Mouse (Mus musculus) CH12.LX (cell line): Measurements from ENCODE around the gene Ctsh. TPM values are rescaled to one million over a fixed set of nuclear protein-coding genes. Genes with fewer than 3 reads are reported as not detected.

Source experiments
- DNase-seq: peaks from one replicate; pipeline ENCODE4 v3.0.0-alpha.2; 2013; ENCODE audit errors: extremely low read depth
- H3K27ac ChIP-seq: 2 replicates; pipeline ENCODE4 v1.5.1; 2012; ENCODE audit warnings: low read depth, mild to moderate bottlenecking, control low read depth, moderate library complexity; ENCODE audit not compliant: insufficient read depth
- H3K27me3 ChIP-seq: replicated peaks from 2 replicates; pipeline ENCODE3; 2012; ENCODE audit warnings: inconsistent platforms
- H3K36me3 ChIP-seq, 2 experiments: replicated peaks in 1 of 2; 2 replicates each; pipeline versions ENCODE3 to v1.6.1; 2012; ENCODE audit warnings: inconsistent platforms in 1 of 2, low read length in 1 of 2, mild to moderate bottlenecking in 1 of 2, mixed read lengths in 1 of 2, moderate library complexity in 1 of 2; ENCODE audit not compliant: control insufficient read depth in 1 of 2, insufficient read depth in 1 of 2
- H3K4me1 ChIP-seq, 2 experiments: 2 replicates each; pipeline ENCODE4 v1.6.1; 2012; ENCODE audit warnings: inconsistent platforms in 1 of 2, moderate library complexity in 1 of 2; ENCODE audit not compliant: insufficient read depth in 2 of 2, control insufficient read depth in 1 of 2
- H3K4me2 ChIP-seq: 2 replicates; pipeline ENCODE4 v1.6.1; 2012; ENCODE audit warnings: low read depth, mild to moderate bottlenecking, control low read depth; ENCODE audit not compliant: poor library complexity, insufficient read depth, severe bottlenecking
- H3K4me3 ChIP-seq, 3 experiments: fragments of 150-350 bp in 1 of 3; sonication (generic) in 1 of 3; replicated peaks in 1 of 3; 2 replicates each; pipeline versions ENCODE3 to v1.5.1; 2011 to 2012; ENCODE audit warnings: low read depth in 2 of 3, low read length in 2 of 3, mild to moderate bottlenecking in 2 of 3, moderate library complexity in 2 of 3, control low read depth in 1 of 3, improper control_type of control experiment in 1 of 3, inconsistent platforms in 1 of 3, mixed read lengths in 1 of 3; ENCODE audit not compliant: poor library complexity in 1 of 3
- H3K79me2 ChIP-seq: replicated peaks from 2 replicates; pipeline ENCODE4 v1.6.1; 2012; ENCODE audit warnings: mild to moderate bottlenecking, moderate library complexity; ENCODE audit not compliant: control insufficient read depth, poor library complexity, insufficient read depth, severe bottlenecking; ENCODE audit errors: extremely low read depth
- H3K9ac ChIP-seq: 2 replicates; pipeline ENCODE4 v1.6.1; 2012; ENCODE audit warnings: low read depth, mild to moderate bottlenecking, control low read depth, moderate library complexity; ENCODE audit not compliant: insufficient read depth
- H3K9me3 ChIP-seq: replicated peaks from 2 replicates; pipeline ENCODE3; 2012; ENCODE audit warnings: low read length, inconsistent platforms, mixed read lengths
- CHD2 ChIP-seq: IDR thresholded peaks from 2 replicates; pipeline ENCODE4 v1.6.1; 2011; ENCODE audit warnings: low read length, improper control_type of control experiment
- KAT2A ChIP-seq: IDR thresholded peaks from 2 replicates; pipeline ENCODE4 v1.6.1; 2012; ENCODE audit warnings: low read length, improper control_type of control experiment, inconsistent platforms; ENCODE audit not compliant: insufficient replicate concordance
- MAFK ChIP-seq: IDR thresholded peaks from 2 replicates; pipeline ENCODE4 v1.6.1; 2011; ENCODE audit warnings: low read length, improper control_type of control experiment; ENCODE audit not compliant: insufficient replicate concordance
- MAX ChIP-seq: IDR thresholded peaks from 2 replicates; pipeline ENCODE4 v1.6.1; 2011; ENCODE audit warnings: low read length, improper control_type of control experiment
- MYC ChIP-seq: IDR thresholded peaks from 2 replicates; pipeline ENCODE4 v1.6.1; 2011; ENCODE audit warnings: low read depth, mild to moderate bottlenecking, improper control_type of control experiment, low read length
- NRF1 ChIP-seq: IDR thresholded peaks from 2 replicates; pipeline ENCODE4 v1.6.1; 2014; ENCODE audit warnings: low read depth, mild to moderate bottlenecking, inconsistent platforms, low read length, improper control_type of control experiment, moderate library complexity
- SIN3A ChIP-seq: IDR thresholded peaks from 2 replicates; pipeline ENCODE4 v1.6.1; 2012; ENCODE audit warnings: low read length, improper control_type of control experiment, inconsistent platforms
- TBP ChIP-seq: conservative IDR thresholded peaks from 2 replicates; pipeline ENCODE4 v1.6.1; 2011; ENCODE audit warnings: low read depth, low read length, improper control_type of control experiment
- USF1 ChIP-seq: IDR thresholded peaks from 2 replicates; pipeline ENCODE4 v1.6.1; 2014; ENCODE audit warnings: low read depth, mild to moderate bottlenecking, inconsistent platforms, low read length, improper control_type of control experiment
- USF2 ChIP-seq: conservative IDR thresholded peaks from 2 replicates; pipeline ENCODE4 v1.6.1; 2011; ENCODE audit warnings: low read depth, low read length, improper control_type of control experiment
- dilution Hi-C: fragments of 300-500 bp; cut with MboI; formaldehyde crosslinking; loops from 2 replicates; pipeline ENCODE4 v1.14.3; 2020; ENCODE audit warnings: low sequenced_read_pairs; ENCODE audit not compliant: extremely low pct_unique_long_range_greater_than_20kb, extremely low pct_ligation_motif_present
- in situ Hi-C: fragments of 300-500 bp; cut with MboI; formaldehyde crosslinking; loops from 3 replicates; pipeline ENCODE4 v1.14.3; 2019; ENCODE audit warnings: low sequenced_read_pairs, low pct_ligation_motif_present, low pct_unique_long_range_greater_than_20kb, mixed read lengths
- polyA plus RNA-seq: library from polyadenylated mRNA; unstranded; fragments of >175 nt; gene quantifications from 2 replicates; pipeline ENCODE4 v1.2.1, GENCODE M21; 2012; ENCODE audit warnings: low read depth; ENCODE audit not compliant: insufficient read length
- total RNA-seq, 2 experiments: library from RNA; depleted of rRNA; stranded (reverse); fragments of 300-350 nt in 1 of 2; fragments of >200 nt in 1 of 2; gene quantifications; 2 replicates each; pipeline ENCODE4 v1.2.3; 2012 to 2014

Ctsh gene
- total and polyA plus RNA-seq, 3 experiments = 133 to 316 (median 256) TPM

GRCm38 (mm10) chr9:90082992-90083391 is 29.0 kb downstream of the Ctsh start:
- H3K9me3 ChIP-seq = no peaks in the 10 kb centered on the region
- H3K9ac ChIP-seq = no peak overlapping the region
- dilution Hi-C loops (no loop called here), in situ Hi-C loops (no loop called here)
- TF ChIP-seq NRF1 = no peak
- H3K27ac ChIP-seq = no peak overlapping the region
- H3K36me3 ChIP-seq = peaks cover 1 to 17% of the 10 kb centered on the region in 2 experiments
- H3K4me1 ChIP-seq = peaks cover 0 to 9% of the 10 kb centered on the region in 2 experiments; a peak in 2 of 4 replicates
- no peaks in the 10 kb centered on the region for H3K27me3 ChIP-seq
- no peak for DNase-seq
- H3K4me3 ChIP-seq = no peak overlapping the region
- no peaks in the 10 kb centered on the region for H3K79me2 ChIP-seq
- no peak overlapping the region for H3K4me2 ChIP-seq

GRCm38 (mm10) chr9:90084152-90084551 is 30.2 kb downstream of the Ctsh start:
- Histone ChIP-seq H3K4me2 (no peak overlapping the region), H3K4me1 (peaks cover 0 to 8% of the 10 kb centered on the region in 2 experiments; a peak in 2 of 4 replicates), H3K36me3 (peaks cover 3 to 27% of the 10 kb centered on the region in 2 experiments), H3K79me2 (0 out of 2 replicates have a peak, but pooled peaks cover 2% of the 10 kb centered on the region), H3K27me3 (no peaks in the 10 kb centered on the region), H3K9ac (no peak overlapping the region), H3K9me3 (no peaks in the 10 kb centered on the region), H3K27ac (no peak overlapping the region)
- dilution Hi-C loops (no loop called here), in situ Hi-C loops (no loop called here)
- TF ChIP-seq MYC (no peak), CHD2 (no peak)
- TF ChIP-seq, all 38 proteins: peak for 0
- H3K4me3 ChIP-seq = no peak overlapping the region
- DNase-seq = no peak

DNA sequence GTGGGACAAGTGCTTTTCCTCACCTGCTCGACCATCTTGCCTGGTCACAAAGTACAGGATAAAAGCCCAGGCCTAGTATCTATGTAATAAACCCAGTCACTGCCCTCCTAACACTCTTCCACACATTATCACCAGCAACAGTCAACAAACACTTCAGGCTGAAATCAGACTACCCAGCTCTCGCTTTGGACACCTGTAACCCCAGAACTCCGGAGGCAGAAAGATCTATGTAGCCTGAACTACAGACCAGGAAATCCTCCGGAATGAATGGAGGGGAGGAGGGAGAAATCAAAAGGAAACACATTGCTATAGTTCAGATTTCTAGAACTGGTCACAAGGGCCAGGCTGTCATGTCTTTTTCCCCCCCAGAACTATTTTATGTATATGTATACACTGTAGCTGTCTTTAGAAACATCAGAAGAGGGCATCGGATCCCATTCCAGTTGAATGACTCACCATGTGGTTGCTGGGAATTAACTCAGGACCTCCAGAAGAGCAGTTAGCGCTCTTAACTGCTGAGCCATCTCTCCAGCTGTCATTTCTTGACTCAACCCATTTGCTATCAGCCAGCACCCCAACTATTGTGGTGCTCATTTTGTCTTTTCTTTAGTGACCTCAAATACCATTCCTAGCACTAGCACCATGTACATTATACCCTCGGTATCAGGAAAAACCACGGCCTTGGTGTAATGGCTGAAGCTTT is 31.0 kb downstream of the Ctsh start:
- H3K4me2 ChIP-seq = no peak overlapping the region
- H3K27me3 ChIP-seq = no peaks in the 10 kb centered on the region
- DNase-seq = no peak
- H3K4me1 ChIP-seq = peaks cover 0 to 4% of the 10 kb centered on the region in 2 experiments; a peak in 1 of 4 replicates
- 0 out of 2 replicates have a peak, but pooled peaks cover 2% of the 10 kb centered on the region for H3K79me2 ChIP-seq
- in situ Hi-C loops (no loop called here), dilution Hi-C loops (no loop called here)
- TF ChIP-seq TBP = no peak
- no peak for TF ChIP-seq MAFK
- TF ChIP-seq MAX = no peak
- no peak for TF ChIP-seq USF2
- TF ChIP-seq USF1 = no peak
- no peak for TF ChIP-seq MYC
- no peak for TF ChIP-seq SIN3A
- no peak for TF ChIP-seq NRF1
- no peak for TF ChIP-seq KAT2A
- H3K27ac ChIP-seq = no peak overlapping the region
- no peak overlapping the region for H3K9ac ChIP-seq
- peaks cover 10 to 34% of the 10 kb centered on the region in 2 experiments for H3K36me3 ChIP-seq
- no peak overlapping the region for H3K4me3 ChIP-seq
- no peaks in the 10 kb centered on the region for H3K9me3 ChIP-seq
